Mouse (Mus musculus) liver, embryonic 11.5 days (tissue): ENCODE measurements at regions not wholly inside any gene's neighbourhood (a gene's known extent, or its start where the extent isn't known, plus 50 kb on each side); places are given as distances from the start of the nearest gene placed in this dataset.

Source experiments
- ATAC-seq: fragments of 200-750 bp; cut with Nextera tagmentation; replicated peaks from 2 replicates; pipeline ENCODE4 v1.8.0; 2017; ENCODE audit warnings: moderate number of reproducible peaks, mild to moderate bottlenecking, moderate TSS enrichment, moderate library complexity; ENCODE audit not compliant: low FRiP score
- DNase-seq: peaks from one replicate; pipeline ENCODE4 v3.0.0-alpha.2; 2017; ENCODE audit warnings: low spot score
- H3K27ac ChIP-seq: fragments of 300-500 bp; sonication (generic); 2 replicates; pipeline ENCODE4 v1.5.1; 2014; ENCODE audit warnings: mild to moderate bottlenecking, low read depth, low read length, control low read depth
- H3K27me3 ChIP-seq: fragments of 300-500 bp; sonication (generic); replicated peaks from 2 replicates; pipeline ENCODE4 v1.6.1; 2014; ENCODE audit warnings: low read length, mixed read lengths; ENCODE audit not compliant: control insufficient read depth, insufficient read depth
- H3K36me3 ChIP-seq: fragments of 300-500 bp; sonication (generic); 2 replicates; pipeline ENCODE4 v1.6.1; 2014; ENCODE audit warnings: mild to moderate bottlenecking, low read length, moderate library complexity, mixed read lengths; ENCODE audit not compliant: control insufficient read depth, insufficient read depth
- H3K4me1 ChIP-seq: fragments of 300-500 bp; sonication (generic); replicated peaks from 2 replicates; pipeline ENCODE4 v1.6.1; 2014; ENCODE audit warnings: low read length, mixed read lengths; ENCODE audit not compliant: control insufficient read depth, insufficient read depth
- H3K4me2 ChIP-seq: fragments of 300-500 bp; sonication (generic); 2 replicates; pipeline ENCODE4 v1.6.1; 2014; ENCODE audit warnings: mild to moderate bottlenecking, control low read depth, moderate library complexity
- H3K4me3 ChIP-seq: fragments of 300-500 bp; sonication (generic); 2 replicates; pipeline ENCODE4 v1.5.1; 2014; ENCODE audit warnings: low read depth, low read length, control low read depth
- H3K9ac ChIP-seq: fragments of 300-500 bp; sonication (generic); 2 replicates; pipeline ENCODE4 v1.6.1; 2014; ENCODE audit warnings: low read depth, low read length, control low read depth
- H3K9me3 ChIP-seq: fragments of 300-500 bp; sonication (generic); 2 replicates; pipeline ENCODE4 v1.6.1; 2016; ENCODE audit warnings: low read length, inconsistent platforms, mixed read lengths; ENCODE audit not compliant: control insufficient read depth
- WGBS: fragments of 180-500 bp; shearing (Covaris S2); extraction: QIAGEN DNeasy Blood & Tissue Kit; methylation state at CpG from one replicate; pipeline ENCODE4 v1.1.7; 2014; 5-methylcytosine and 5-hydroxymethylcytosine counted together

- no peak overlapping the region for H3K27ac ChIP-seq
- H3K9me3 ChIP-seq = no peaks in the 10 kb centered on the region
- H3K9ac ChIP-seq = no peak overlapping the region
- H3K27me3 ChIP-seq = no peaks in the 10 kb centered on the region
- no peak overlapping the region for H3K4me2 ChIP-seq
- H3K36me3 ChIP-seq = no peaks in the 10 kb centered on the region
- H3K4me3 ChIP-seq = no peak overlapping the region
- DNase-seq (no peak), ATAC-seq (no peak)
- no peaks in the 10 kb centered on the region for H3K4me1 ChIP-seq
- 72% methylated on average over 3 of the region's 3 CpGs for WGBS
Measured at GRCm38 (mm10) chr11:18102841-18103240, 149.2 kb upstream of the Etaa1 start.

- Histone ChIP-seq H3K36me3 (no peaks in the 10 kb centered on the region), H3K4me1 (no peaks in the 10 kb centered on the region), H3K9ac (no peak overlapping the region), H3K4me3 (no peak overlapping the region), H3K27ac (no peak overlapping the region), H3K9me3 (no peaks in the 10 kb centered on the region), H3K27me3 (no peaks in the 10 kb centered on the region), H3K4me2 (no peak overlapping the region)
- DNase-seq = no peak
- 72% methylated on average over 4 of the region's 4 CpGs for WGBS
- ATAC-seq = no peak
Measured at GRCm38 (mm10) chr11:18075840-18076435, 122.3 kb upstream of the Etaa1 start.

- Histone ChIP-seq H3K27me3 (no peaks in the 10 kb centered on the region), H3K36me3 (no peaks in the 10 kb centered on the region), H3K4me1 (no peaks in the 10 kb centered on the region), H3K4me3 (no peak overlapping the region), H3K4me2 (no peak overlapping the region), H3K27ac (no peak overlapping the region), H3K9ac (no peak overlapping the region), H3K9me3 (no peaks in the 10 kb centered on the region)
- DNase-seq = no peak
- no peak for ATAC-seq
- WGBS = 78% methylated on average over 4 of the region's 4 CpGs
Measured at GRCm38 (mm10) chr11:18070586-18071306, 117.1 kb upstream of the Etaa1 start.

- H3K9me3 ChIP-seq = no peaks in the 10 kb centered on the region
- H3K4me1 ChIP-seq = no peaks in the 10 kb centered on the region
- no peak overlapping the region for H3K4me3 ChIP-seq
- DNase-seq = no peak
- no peaks in the 10 kb centered on the region for H3K27me3 ChIP-seq
- no peak overlapping the region for H3K9ac ChIP-seq
- no peak overlapping the region for H3K27ac ChIP-seq
- H3K4me2 ChIP-seq = no peak overlapping the region
- ATAC-seq = no peak
- 51% methylated on average over 8 of the region's 8 CpGs for WGBS
- H3K36me3 ChIP-seq = no peaks in the 10 kb centered on the region
Measured at GRCm38 (mm10) chr11:18070032-18070374, 116.3 kb upstream of the Etaa1 start.

- 31% methylated on average over 7 of the region's 7 CpGs for WGBS
- no peak for DNase-seq
Measured at GRCm38 (mm10) chr11:18069348-18070031, 115.8 kb upstream of the Etaa1 start.

GRCm38 (mm10) chr11:18068085-18068484 is 114.4 kb upstream of the Etaa1 start:
- Histone ChIP-seq H3K4me1 (no peaks in the 10 kb centered on the region), H3K9me3 (no peaks in the 10 kb centered on the region), H3K4me2 (no peak overlapping the region), H3K4me3 (no peak overlapping the region), H3K27me3 (no peaks in the 10 kb centered on the region), H3K9ac (no peak overlapping the region), H3K36me3 (no peaks in the 10 kb centered on the region), H3K27ac (no peak overlapping the region)
- DNase-seq (no peak), ATAC-seq (no peak)
- WGBS = 71% methylated on average over 2 of the region's 2 CpGs

More at GRCm38 (mm10) chr11:18069348-18070031, 115.8 kb upstream of the Etaa1 start:
- H3K4me2 ChIP-seq = no peak overlapping the region
- H3K9ac ChIP-seq = no peak overlapping the region
- no peak overlapping the region for H3K27ac ChIP-seq
- no peaks in the 10 kb centered on the region for H3K4me1 ChIP-seq
- no peak overlapping the region for H3K4me3 ChIP-seq
- H3K9me3 ChIP-seq = no peaks in the 10 kb centered on the region
- H3K36me3 ChIP-seq = no peaks in the 10 kb centered on the region
- no peak for ATAC-seq
- no peaks in the 10 kb centered on the region for H3K27me3 ChIP-seq

- no peaks in the 10 kb centered on the region for H3K4me1 ChIP-seq
- no peaks in the 10 kb centered on the region for H3K36me3 ChIP-seq
- no peak overlapping the region for H3K27ac ChIP-seq
- H3K27me3 ChIP-seq = no peaks in the 10 kb centered on the region
- H3K4me3 ChIP-seq = no peak overlapping the region
- WGBS = 55% methylated on average over 3 of the region's 3 CpGs
- no peak for DNase-seq
- H3K4me2 ChIP-seq = no peak overlapping the region
- no peak for ATAC-seq
- H3K9me3 ChIP-seq = no peaks in the 10 kb centered on the region
- no peak overlapping the region for H3K9ac ChIP-seq
Measured at GRCm38 (mm10) chr11:18067676-18068075, 114.0 kb upstream of the Etaa1 start.

- no peak for ATAC-seq
- H3K4me2 ChIP-seq = no peak overlapping the region
- 88% methylated on average over 1 of the region's 1 CpGs for WGBS
- no peak overlapping the region for H3K4me3 ChIP-seq
- no peak overlapping the region for H3K9ac ChIP-seq
- H3K27ac ChIP-seq = no peak overlapping the region
- H3K4me1 ChIP-seq = no peaks in the 10 kb centered on the region
- H3K9me3 ChIP-seq = no peaks in the 10 kb centered on the region
- no peaks in the 10 kb centered on the region for H3K36me3 ChIP-seq
- no peak for DNase-seq
- no peaks in the 10 kb centered on the region for H3K27me3 ChIP-seq
Measured at GRCm38 (mm10) chr11:18041589-18041988, 87.9 kb upstream of the Etaa1 start.

GRCm38 (mm10) chr11:18031049-18031448 is 77.4 kb upstream of the Etaa1 start:
- DNase-seq (no peak), ATAC-seq (no peak)
- H3K27me3 ChIP-seq = no peaks in the 10 kb centered on the region
- no peaks in the 10 kb centered on the region for H3K36me3 ChIP-seq
- no peak overlapping the region for H3K4me3 ChIP-seq
- H3K9ac ChIP-seq = no peak overlapping the region
- no peaks in the 10 kb centered on the region for H3K4me1 ChIP-seq
- no peaks in the 10 kb centered on the region for H3K9me3 ChIP-seq
- WGBS = 81% methylated on average over 4 of the region's 4 CpGs
- no peak overlapping the region for H3K27ac ChIP-seq
- no peak overlapping the region for H3K4me2 ChIP-seq
